Mouse (Mus musculus) erythroblast, embryonic 14.5 days (primary cell): ENCODE measurements around the gene Fbxo45.

Source experiments
- GATA1 ChIP-seq: IDR thresholded peaks from 2 replicates; pipeline ENCODE4 v1.6.1; 2012; ENCODE audit warnings: low read length, inconsistent platforms, mixed read lengths
- TAL1 ChIP-seq: IDR thresholded peaks from 3 replicates; pipeline ENCODE4 v1.6.1; 2012; ENCODE audit warnings: low read length, inconsistent platforms, mixed read lengths

DNA sequence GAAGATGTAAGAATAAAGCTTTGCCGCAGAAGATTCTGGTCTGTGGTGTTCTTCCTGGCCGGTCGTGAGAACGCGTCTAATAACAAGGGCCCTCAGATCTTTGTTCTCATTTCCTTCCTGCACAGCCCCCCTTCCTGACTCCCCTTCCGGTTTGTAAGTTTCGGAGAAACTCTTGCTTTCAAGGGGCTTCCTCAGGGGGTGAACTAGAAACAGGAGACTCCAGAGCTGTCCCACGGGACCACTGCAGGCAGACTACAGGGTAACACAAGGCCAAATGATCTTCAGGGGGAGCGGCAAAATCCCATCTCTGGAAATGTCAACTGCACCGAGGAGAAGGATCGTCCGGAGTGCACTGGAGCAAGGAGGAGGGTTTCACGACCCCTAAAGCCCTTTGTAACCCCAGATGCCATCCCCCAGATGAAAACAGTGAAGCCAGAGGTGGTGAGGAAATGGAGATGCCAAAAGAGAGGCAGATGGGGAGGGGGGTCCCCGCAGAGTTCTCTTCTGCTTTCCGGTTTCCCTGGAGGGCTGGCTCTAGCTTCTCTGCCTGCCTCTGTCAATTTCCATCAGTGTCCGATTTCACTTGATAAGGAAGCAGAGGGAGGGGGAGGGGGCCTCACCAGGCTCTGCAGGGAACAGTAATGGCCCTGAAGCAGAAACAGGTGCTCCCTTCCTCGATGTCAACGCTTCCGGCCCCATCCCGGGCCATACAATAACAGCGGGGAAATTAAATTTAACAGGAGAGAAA lies 46.5 kb downstream of the Fbxo45 start:
- TF ChIP-seq GATA1 (no peak), TAL1 (no peak)
